Mouse (Mus musculus): ENCODE measurements around the gene Samd14.
"Not testable (repeated sequence)": the region's sequence is repeated elsewhere in the genome, so short reads cannot be mapped to it uniquely, and the experiment has no call there.

Samd14 gene

GRCm38 (mm10) chr11:95004136-95004936, 5.3 kb upstream of the Samd14 start:
- in situ Hi-C loops (cut with MboI, MseI), result no loop called here

GRCm38 (mm10) chr11:95004937-95005198, 4.8 kb upstream of the Samd14 start:
- in situ Hi-C loops (cut with MboI, MseI), result no loop called here

DNA sequence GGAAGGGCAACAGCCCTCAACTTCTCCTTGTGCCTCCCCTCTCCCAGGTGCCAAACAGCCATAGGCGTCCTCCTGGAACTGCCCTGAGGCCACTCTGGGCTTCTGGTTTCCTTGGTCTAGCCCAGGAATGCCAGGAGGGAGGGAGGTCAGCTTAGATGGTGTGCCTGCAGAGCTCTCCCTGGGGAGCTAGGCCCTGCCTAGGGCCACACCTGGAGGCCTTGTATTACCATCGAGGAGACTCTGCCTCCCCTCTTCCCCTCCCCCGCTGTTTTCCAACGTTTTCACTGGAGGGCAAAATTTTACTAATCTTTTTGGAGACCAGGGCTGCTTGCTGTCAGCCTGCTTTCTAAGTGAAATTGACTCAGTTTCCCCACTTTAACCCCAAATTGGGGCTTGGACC, 3.6 kb upstream of the Samd14 start:
- in situ Hi-C loops (cut with MboI, MseI), result no loop called here

GRCm38 (mm10) chr11:95006525-95007219, 3.0 kb upstream of the Samd14 start:
- in situ Hi-C loops (cut with MboI, MseI), result no loop called here

- in situ Hi-C loops (cut with MboI, MseI), result no loop called here
Observed at GRCm38 (mm10) chr11:95007418-95007817, 2.3 kb upstream of the Samd14 start.

DNA sequence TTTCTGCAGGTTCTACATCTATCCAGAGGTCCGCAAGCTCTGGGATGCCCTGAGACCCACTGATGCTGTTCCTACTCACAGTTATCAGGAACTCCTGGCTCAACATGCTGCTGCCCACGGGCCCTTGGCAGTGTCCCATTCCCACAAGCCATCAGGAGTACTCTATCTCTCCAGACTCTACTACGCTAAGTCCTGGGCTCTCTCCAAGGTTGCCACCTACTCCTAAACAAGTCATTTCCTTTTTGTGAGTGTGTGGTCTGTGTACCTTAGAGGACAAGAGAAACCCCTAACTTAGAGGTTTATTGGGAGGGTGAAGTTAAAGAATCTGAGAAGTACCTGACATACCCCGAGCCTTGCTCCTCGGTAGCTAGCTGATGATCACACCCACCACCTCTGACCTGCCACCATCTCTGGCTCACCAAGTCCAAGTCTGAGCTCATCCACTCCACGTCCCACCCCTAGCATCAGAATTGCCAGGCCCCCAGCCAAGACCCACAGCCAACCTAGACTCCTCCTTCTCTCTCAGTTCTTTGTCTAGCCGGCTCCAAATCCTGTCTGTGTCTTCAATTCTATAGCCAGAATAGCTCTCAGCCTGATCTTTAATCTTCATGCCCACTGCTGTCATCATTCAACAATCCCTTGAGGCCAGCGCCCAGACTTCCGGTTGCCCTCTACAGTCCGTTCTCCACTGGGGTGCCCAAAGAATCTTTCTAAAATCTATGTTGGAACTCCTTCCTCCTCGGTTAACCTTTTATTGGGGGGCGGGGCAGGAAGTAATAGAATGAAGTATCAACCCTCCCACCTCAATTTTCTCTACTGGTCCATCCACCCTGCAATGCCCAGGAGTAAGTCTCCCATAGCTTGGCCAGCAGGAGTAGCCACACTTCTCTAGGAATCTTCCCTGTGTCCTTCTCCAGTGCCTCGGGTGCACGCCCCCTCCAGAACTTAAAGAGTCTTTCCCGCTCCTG, 734 bp upstream of the Samd14 start:
- in situ Hi-C loops (cut with MboI, MseI), result no loop called here

GRCm38 (mm10) chr11:95010141-95010739, 561 bp downstream of the Samd14 start:
- in situ Hi-C loops (cut with MboI, MseI), result no loop called here

DNA sequence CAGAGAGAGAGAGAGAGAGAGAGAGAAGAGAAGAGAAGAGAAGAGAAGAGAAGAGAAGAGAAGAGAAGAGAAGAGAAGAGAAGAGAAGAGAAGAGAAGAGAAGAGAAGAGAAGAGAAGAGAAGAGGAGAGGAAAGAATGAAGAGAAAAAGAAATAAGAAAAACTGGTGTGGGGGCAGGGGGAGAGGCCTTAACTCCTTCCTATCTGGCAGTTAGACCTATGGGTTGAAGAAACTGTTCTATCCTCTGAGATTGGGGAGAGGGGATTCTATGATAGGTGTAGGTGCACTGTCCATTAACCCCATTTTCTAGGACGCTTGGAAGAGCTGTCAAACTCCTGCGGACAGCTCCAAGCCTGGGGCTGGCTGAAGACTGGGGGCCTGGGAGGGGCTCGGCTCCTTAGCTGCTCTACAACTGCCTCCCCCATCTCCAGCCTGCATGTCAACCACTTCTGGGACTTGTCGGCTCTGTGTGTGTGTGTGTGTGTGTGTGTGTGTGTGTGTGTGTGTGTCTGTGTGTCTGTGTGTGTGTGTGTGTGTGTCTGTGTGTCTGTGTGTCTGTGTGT, 1.2 kb downstream of the Samd14 start:
- in situ Hi-C loops (cut with MboI, MseI), result not testable (repeated sequence)

DNA sequence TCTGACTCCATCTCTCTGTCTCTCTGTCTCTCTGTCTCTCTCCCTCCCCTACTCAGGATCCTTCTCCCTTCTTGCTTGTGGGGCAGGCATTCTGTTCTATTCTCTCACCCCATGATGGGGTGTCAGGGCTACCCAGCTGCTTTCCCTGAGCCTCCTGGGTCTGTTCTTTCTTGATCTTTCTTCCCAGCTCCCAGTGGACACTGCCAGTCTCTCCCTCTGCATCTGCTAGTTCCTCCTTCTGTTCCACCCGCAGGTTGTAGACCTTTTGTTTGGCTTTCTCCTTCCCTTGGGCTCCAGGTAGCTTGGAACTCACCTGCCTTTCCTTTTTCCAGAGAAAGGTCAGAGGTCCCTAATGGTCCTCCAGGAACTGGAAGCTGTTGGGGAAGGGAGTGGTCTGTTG, 1.7 kb downstream of the Samd14 start:
- in situ Hi-C loops (cut with MboI, MseI), result no loop called here

- in situ Hi-C loops (cut with MboI, MseI), result no loop called here
Observed at GRCm38 (mm10) chr11:95012075-95012474, 2.4 kb downstream of the Samd14 start.

- in situ Hi-C loops (cut with MboI, MseI), result no loop called here
Observed at GRCm38 (mm10) chr11:95012487-95012886, 2.8 kb downstream of the Samd14 start.

- in situ Hi-C loops (cut with MboI, MseI), result no loop called here
Observed at GRCm38 (mm10) chr11:95015484-95015883, 5.8 kb downstream of the Samd14 start.

DNA sequence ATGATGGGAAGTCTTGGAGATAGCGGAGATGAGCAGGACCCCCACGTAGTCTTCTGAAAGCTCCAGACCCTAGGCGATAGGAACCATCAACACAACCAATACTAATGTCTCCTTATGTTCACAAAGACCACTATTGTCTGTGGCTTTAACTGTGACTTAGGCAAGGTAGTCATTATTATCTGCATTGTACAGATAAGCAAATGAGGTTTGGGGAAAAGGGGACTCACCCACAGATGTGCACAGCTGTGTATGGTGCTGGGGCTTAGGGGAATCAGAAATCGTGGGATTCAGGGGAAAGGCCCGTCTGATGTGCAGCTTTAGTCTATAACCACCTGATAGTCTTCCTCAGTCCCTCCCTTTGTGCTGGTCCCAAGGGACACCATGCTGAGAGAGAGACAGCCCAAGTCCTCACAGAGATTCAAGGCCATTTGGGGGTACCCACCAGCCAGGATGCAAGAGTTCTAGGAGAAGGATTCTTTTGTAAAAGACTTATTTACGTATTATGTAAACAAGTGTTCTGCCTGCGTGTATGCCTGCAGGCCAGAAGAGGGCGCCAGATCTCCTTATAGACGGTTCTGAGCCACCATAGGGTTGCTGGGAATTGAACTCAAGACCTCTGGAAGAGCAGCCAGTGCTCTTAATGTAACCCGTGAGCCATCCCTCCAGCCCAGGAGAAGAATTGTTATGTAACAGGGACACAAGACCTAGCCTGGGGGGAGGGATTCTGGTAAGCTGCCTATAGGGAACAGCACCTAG, 12.7 kb downstream of the Samd14 start:
- in situ Hi-C loops (cut with MboI, MseI), result no loop called here

DNA sequence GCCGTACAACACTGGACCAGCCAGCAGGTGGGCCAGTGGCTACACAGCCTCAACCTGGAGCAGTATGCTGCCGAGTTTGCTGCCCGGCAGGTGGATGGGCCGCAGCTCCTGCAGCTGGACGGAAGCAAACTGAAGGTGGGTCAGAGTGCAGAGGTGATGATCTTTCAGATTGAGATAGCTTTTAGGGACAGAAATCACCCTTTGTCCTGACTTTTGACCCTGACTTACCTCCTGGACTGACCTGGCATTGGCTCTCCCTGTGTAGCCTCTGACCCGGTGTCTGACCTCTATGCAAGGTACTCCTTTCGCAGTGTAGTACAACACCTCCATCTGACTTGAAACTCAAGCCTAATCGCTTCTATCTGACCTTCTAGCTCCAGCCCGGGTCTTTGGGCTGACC, 13.8 kb downstream of the Samd14 start:
- in situ Hi-C loops (cut with MboI, MseI), result no loop called here

GRCm38 (mm10) chr11:95024439-95025184, 14.9 kb downstream of the Samd14 start:
- in situ Hi-C loops (cut with MboI, MseI), result no loop called here

GRCm38 (mm10) chr11:95025227-95026012, 15.7 kb downstream of the Samd14 start:
- in situ Hi-C loops (cut with MboI, MseI), result no loop called here

GRCm38 (mm10) chr11:95026090-95026542, 16.4 kb downstream of the Samd14 start:
- in situ Hi-C loops (cut with MboI, MseI), result no loop called here

GRCm38 (mm10) chr11:95026849-95027248, 17.2 kb downstream of the Samd14 start:
- in situ Hi-C loops (cut with MboI, MseI), result no loop called here

DNA sequence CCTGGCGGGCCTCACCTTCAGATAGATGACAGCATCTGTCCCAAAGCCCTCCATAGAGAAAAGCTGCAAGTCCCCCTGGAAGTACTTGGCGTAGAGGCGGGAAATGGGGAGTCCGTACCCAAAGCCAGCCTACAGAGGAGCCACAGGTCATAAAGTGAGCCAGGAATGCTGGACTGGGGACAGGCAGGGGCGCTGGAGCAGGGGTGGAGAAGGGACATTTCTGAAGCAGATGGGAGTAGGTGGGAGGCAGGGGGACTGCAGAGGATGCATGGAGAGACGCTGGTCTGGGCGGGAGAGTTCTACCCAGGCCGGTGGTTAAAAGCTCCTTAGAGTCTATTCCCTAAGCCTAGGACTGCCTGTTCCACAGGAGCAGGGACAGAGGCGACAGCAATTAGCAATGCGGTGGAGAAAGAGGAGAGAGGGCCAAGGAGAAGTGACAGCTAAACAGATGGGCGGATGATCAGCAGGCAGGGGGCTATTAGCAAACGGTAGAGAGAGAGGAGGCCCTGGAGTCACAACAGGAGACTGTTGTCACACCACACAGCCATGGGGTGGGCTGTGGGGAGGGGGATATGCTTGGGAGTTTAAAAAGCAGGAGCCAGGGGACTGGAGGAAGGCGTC, 18.3 kb downstream of the Samd14 start:
- in situ Hi-C loops (cut with MboI, MseI), result no loop called here

All from T-helper 1 cell (primary cell).